Mouse (Mus musculus): ENCODE measurements at regions not wholly inside any gene's neighbourhood (a gene's known extent, or its start where the extent isn't known, plus 50 kb on each side); places are given as distances from the start of the nearest gene placed in this dataset.

DNA sequence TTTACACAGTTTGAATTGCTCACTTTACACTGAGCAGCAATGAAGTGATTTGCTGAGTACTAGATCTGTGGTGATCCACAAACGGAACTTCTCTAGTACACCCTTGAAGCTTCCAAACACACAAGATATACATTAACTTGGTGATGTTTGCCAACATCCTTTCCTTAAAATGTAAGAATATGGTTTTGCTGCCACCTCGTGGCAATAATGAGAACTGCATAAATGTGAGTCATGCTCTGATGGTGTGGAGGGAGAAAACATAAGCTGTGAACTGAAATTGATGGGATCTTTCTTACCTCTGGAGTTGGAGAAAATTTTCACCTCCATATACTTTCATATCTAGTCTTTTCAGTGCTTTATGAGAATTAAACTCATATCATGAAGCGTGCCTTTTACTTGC lies 51.6 kb downstream of the Bex3 start:
- DNase-seq (ENCODE audit: low read depth, low spot score) = peak; percentile 70

DNA sequence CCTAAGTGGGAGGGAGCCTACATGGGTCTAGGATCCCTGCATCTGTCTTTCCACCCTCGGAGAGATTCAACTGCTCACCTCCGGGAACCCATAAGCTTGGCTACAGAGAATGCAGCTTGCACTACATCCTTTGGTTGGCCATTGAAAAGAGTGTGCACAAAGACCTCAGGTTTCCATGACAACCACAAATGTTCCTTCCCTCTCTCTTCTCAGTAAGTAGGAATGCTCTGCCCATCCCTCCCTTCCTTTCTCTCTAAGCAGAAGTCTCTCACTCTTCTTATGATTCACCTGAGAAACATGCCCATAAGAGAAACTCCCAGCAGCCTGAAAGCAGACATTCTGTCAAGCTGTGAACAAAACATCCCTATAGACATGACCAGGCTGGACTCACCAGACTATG lies 95.8 kb downstream of the Bex3 start:
- DNase-seq (ENCODE audit: low read depth, low spot score) = no peak
